Mouse (Mus musculus) liver, adult 2 months (tissue): ENCODE measurements at regions not wholly inside any gene's neighbourhood (a gene's known extent, or its start where the extent isn't known, plus 50 kb on each side); places are given as distances from the start of the nearest gene placed in this dataset.
A peak's percentile ranks its signal among the peaks of the same experiment; 100 is the strongest.

Experiments
- DNase-seq: peaks from one replicate; pipeline ENCODE4 v3.0.0-alpha.2; 2011; ENCODE audit warnings: low read depth, low spot score; ENCODE audit errors: extremely low read depth
- H3K27ac ChIP-seq: fragments of 200-500 bp; replicated peaks from 2 replicates; pipeline ENCODE4 v1.5.1; 2012; ENCODE audit warnings: low read depth, mild to moderate bottlenecking, control low read depth, inconsistent platforms, low read length; ENCODE audit not compliant: insufficient read depth
- H3K27me3 ChIP-seq: fragments of 200-500 bp; 2 replicates; pipeline ENCODE4 v1.6.1; 2012; ENCODE audit warnings: mild to moderate bottlenecking, moderate library complexity, low read length, inconsistent platforms; ENCODE audit not compliant: control insufficient read depth, insufficient read depth
- H3K36me3 ChIP-seq: fragments of 200-500 bp; 2 replicates; pipeline ENCODE4 v1.6.1; 2012; ENCODE audit warnings: low read length, inconsistent platforms; ENCODE audit not compliant: control insufficient read depth, insufficient read depth
- H3K4me1 ChIP-seq: fragments of 200-500 bp; 2 replicates; pipeline ENCODE4 v1.6.1; 2011; ENCODE audit warnings: low read length; ENCODE audit not compliant: control insufficient read depth, insufficient read depth
- H3K4me3 ChIP-seq: fragments of 200-500 bp; 2 replicates; pipeline ENCODE4 v1.5.1; 2011; ENCODE audit warnings: low read depth, mild to moderate bottlenecking, control low read depth, low read length, moderate library complexity; ENCODE audit not compliant: insufficient read depth
- H3K79me2 ChIP-seq: fragments of 200-500 bp; 2 replicates; pipeline ENCODE4 v1.6.1; 2012; ENCODE audit warnings: inconsistent platforms, mild to moderate bottlenecking, low read length, moderate library complexity; ENCODE audit not compliant: control insufficient read depth, insufficient read depth
- H3K9ac ChIP-seq: fragments of 200-500 bp; 2 replicates; pipeline ENCODE4 v1.6.1; 2012; ENCODE audit warnings: low read depth, mild to moderate bottlenecking, control low read depth, inconsistent platforms, low read length
- CTCF ChIP-seq: fragments of 200-500 bp; IDR thresholded peaks from 2 replicates; pipeline ENCODE4 v1.5.1; 2011; ENCODE audit warnings: low read depth, low read length, control low read depth
- POLR2A ChIP-seq: fragments of 200-500 bp; IDR thresholded peaks from 2 replicates; pipeline ENCODE4 v1.6.1; 2011; ENCODE audit warnings: low read length, control low read depth; ENCODE audit not compliant: insufficient read depth; ENCODE audit errors: extremely low read depth
- WGBS: fragments of 180-500 bp; shearing (Covaris S2); methylation state at CpG from one replicate; pipeline ENCODE4 v1.1.7; 2018; 5-methylcytosine and 5-hydroxymethylcytosine counted together

DNA sequence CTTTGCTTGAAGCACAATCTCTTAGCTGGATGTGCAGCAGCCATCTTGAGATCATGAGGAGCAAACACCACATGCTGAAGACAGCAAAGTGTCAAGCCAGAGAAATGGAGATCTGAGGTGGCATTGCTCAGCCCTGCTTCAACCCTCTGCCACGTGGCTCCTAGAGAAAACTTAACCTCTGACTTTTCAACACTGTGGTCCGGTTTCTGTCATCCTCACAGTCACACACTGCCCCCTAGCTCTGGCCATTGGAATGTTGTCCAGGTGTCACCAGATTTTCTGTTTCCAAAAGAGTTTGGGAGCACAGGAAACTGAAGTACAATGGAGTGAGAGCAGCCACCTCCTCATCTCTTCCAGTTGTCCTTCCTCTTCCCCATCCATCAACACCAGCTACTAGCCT, 50.2 kb upstream of the Dhx15 start:
- peak; percentile 33 for DNase-seq
- no peak overlapping the region for H3K9ac ChIP-seq
- WGBS: 5% methylated on average over 2 of the region's 2 CpGs

More for the DNA sequence above, 50.2 kb upstream of the Dhx15 start:
- H3K27me3 ChIP-seq: no peaks in the 10 kb centered on the region
- H3K4me3 ChIP-seq: no peak overlapping the region
- peaks cover 2% of the 10 kb centered on the region; the same call in 1 of the 2 replicates for H3K4me1 ChIP-seq
- TF ChIP-seq POLR2A (no peak), CTCF (peak; percentile 57; the same call in 1 of the 2 replicates)
- H3K27ac ChIP-seq: no peak overlapping the region
- H3K36me3 ChIP-seq: no peaks in the 10 kb centered on the region
- H3K79me2 ChIP-seq: no peaks in the 10 kb centered on the region
